Mouse (Mus musculus) forebrain, embryonic 14.5 days (tissue): ENCODE results near the gene Rmdn3. TPM values are rescaled to one million over a fixed set of nuclear protein-coding genes. Genes with fewer than 3 reads are reported as not detected.

Experiments used
- ATAC-seq: fragments of 200-750 bp; cut with Nextera tagmentation; 2 replicates; pipeline ENCODE4 v1.8.0; 2017; ENCODE audit warnings: mild to moderate bottlenecking, moderate library complexity
- DNase-seq: peaks from one replicate; pipeline ENCODE4 v3.0.0-alpha.2; 2015; ENCODE audit warnings: low spot score
- H3K27ac ChIP-seq: fragments of 300-500 bp; sonication (generic); 2 replicates; pipeline ENCODE4 v1.5.1; 2014; ENCODE audit warnings: low read depth, mild to moderate bottlenecking, control low read depth, low read length, moderate library complexity
- H3K27me3 ChIP-seq: fragments of 300-500 bp; sonication (generic); replicated peaks from 2 replicates; pipeline ENCODE4 v1.6.1; 2014; ENCODE audit warnings: low read length, control low read depth, mixed read lengths; ENCODE audit not compliant: control insufficient read depth, insufficient read depth
- H3K36me3 ChIP-seq: fragments of 300-500 bp; sonication (generic); 2 replicates; pipeline ENCODE4 v1.6.1; 2014; ENCODE audit warnings: low read length, control low read depth; ENCODE audit not compliant: control insufficient read depth, insufficient read depth
- H3K4me1 ChIP-seq: fragments of 300-500 bp; sonication (generic); 2 replicates; pipeline ENCODE4 v1.6.1; 2014; ENCODE audit warnings: antibody characterized with exemption, low read length, control low read depth; ENCODE audit not compliant: control insufficient read depth, insufficient read depth
- H3K4me2 ChIP-seq: fragments of 300-500 bp; sonication (generic); 2 replicates; pipeline ENCODE4 v1.6.1; 2014; ENCODE audit warnings: mild to moderate bottlenecking, control low read depth, low read length
- H3K4me3 ChIP-seq: fragments of 300-500 bp; sonication (generic); 2 replicates; pipeline ENCODE4 v1.5.1; 2014; ENCODE audit warnings: low read depth, low read length, control low read depth
- H3K9ac ChIP-seq: fragments of 300-500 bp; sonication (generic); 2 replicates; pipeline ENCODE4 v1.6.1; 2014; ENCODE audit warnings: mild to moderate bottlenecking, low read length, control low read depth, moderate library complexity
- H3K9me3 ChIP-seq: fragments of 300-500 bp; sonication (generic); replicated peaks from 2 replicates; pipeline ENCODE4 v1.6.1; 2016; ENCODE audit warnings: low read length, control low read depth, mixed read lengths; ENCODE audit not compliant: control insufficient read depth
- WGBS: fragments of 180-500 bp; shearing (Covaris S2); extraction: QIAGEN DNeasy Blood & Tissue Kit; methylation state at CpG from one replicate; pipeline ENCODE4 v1.1.7; 2014; 5-methylcytosine and 5-hydroxymethylcytosine counted together
- polyA plus RNA-seq: library from polyadenylated mRNA; unstranded; fragments of >200 nt; fragmentation: Nextera tagmentation; extraction: Ambion mirVana; gene quantifications from 2 replicates; pipeline ENCODE4 v1.2.1, GENCODE M21; 2014

The Rmdn3 gene
- polyA plus RNA-seq, 1 experiment from 2014 or later = 43.5 TPM

DNA sequence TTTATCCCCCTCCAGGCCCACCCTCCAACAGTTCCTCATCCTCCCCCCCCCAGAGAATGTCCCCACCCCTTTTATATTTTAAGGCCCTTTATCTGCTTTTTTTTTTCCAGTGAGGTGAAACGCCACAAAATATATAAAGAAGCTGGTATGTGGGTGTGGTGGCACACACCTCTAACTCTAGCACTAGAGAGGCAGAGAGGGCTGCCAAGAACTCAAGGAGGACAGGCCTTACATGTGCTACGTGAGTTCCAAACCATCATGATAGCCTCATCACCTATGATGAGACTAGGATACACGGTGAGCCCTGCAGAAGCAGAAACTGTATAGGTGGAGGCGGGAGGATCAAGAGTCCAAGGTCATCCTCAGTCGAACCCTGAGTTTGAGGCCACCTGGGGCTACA is 34.1 kb upstream of the Rmdn3 start:
- Histone ChIP-seq H3K9ac (no peak overlapping the region), H3K4me1 (no peaks in the 10 kb centered on the region; the same call in 1 of the 2 replicates), H3K27me3 (no peaks in the 10 kb centered on the region), H3K4me3 (no peak overlapping the region), H3K36me3 (no peaks in the 10 kb centered on the region), H3K4me2 (no peak overlapping the region), H3K9me3 (no peaks in the 10 kb centered on the region), H3K27ac (no peak overlapping the region)
- WGBS = 89% methylated on average over 5 of the region's 5 CpGs
- ATAC-seq (no peak), DNase-seq (no peak)

DNA sequence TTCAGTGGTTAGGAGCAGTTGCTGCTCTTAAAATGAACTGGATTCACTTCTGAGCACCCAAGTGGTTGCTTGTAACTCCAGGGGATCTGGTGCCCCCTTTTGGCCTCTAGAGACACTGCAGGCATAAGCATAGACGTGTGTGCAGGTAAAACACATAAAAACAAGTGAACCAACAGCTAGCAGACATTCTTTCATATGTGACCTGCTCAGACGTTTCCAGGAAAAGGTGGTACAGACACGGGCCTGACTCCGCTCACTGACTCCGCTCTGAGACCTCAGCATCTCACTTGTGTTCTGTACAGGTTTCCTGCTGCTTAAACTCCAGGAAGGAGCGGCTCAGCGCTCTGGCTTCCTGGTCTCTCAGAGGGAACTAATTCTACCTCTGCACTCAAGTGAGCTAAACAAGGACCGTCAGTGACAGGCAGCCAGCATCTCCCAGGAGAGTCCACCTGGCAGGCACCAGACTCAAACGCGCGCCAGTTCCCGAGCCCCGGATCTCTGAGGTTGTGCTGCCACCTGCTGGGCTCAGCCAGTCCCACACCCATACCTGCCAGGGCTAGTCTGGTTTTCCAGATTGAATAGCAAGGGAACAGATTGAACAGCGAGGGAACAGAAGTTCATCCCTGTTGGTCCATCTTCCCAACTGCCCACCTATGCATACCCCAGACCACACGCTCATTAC is 32.3 kb upstream of the Rmdn3 start:
- Histone ChIP-seq H3K36me3 (peaks cover 15% of the 10 kb centered on the region), H3K9ac (no peak overlapping the region), H3K27ac (no peak overlapping the region), H3K4me2 (peak overlapping the region; percentile 52), H3K4me3 (peak overlapping the region; percentile 13; the same call in 1 of the 2 replicates), H3K9me3 (no peaks in the 10 kb centered on the region), H3K4me1 (no peaks in the 10 kb centered on the region; the same call in 1 of the 2 replicates), H3K27me3 (no peaks in the 10 kb centered on the region)
- DNase-seq (peak; percentile 81), ATAC-seq (peak; percentile 93)
- 5% methylated on average over 15 of the region's 15 CpGs for WGBS

- H3K36me3 ChIP-seq = peaks cover 56% of the 10 kb centered on the region
- no peak overlapping the region for H3K4me3 ChIP-seq
- ATAC-seq (no peak), DNase-seq (no peak)
- no peak overlapping the region for H3K27ac ChIP-seq
- H3K4me2 ChIP-seq = no peak overlapping the region
- no peaks in the 10 kb centered on the region for H3K4me1 ChIP-seq
- 80% methylated on average over 7 of the region's 7 CpGs for WGBS
- no peak overlapping the region for H3K9ac ChIP-seq
- no peaks in the 10 kb centered on the region for H3K9me3 ChIP-seq
- H3K27me3 ChIP-seq = no peaks in the 10 kb centered on the region
Observed at GRCm38 (mm10) chr2:119182914-119183313, 26.1 kb upstream of the Rmdn3 start.

GRCm38 (mm10) chr2:119177384-119177939 is 20.6 kb upstream of the Rmdn3 start:
- Histone ChIP-seq H3K4me2 (no peak overlapping the region), H3K9me3 (no peaks in the 10 kb centered on the region)
- no peak for DNase-seq

GRCm38 (mm10) chr2:119176761-119177160 is 19.9 kb upstream of the Rmdn3 start:
- Histone ChIP-seq H3K4me1 (peaks cover 6% of the 10 kb centered on the region; the same call in 1 of the 2 replicates), H3K36me3 (peaks cover 42% of the 10 kb centered on the region), H3K27ac (no peak overlapping the region), H3K27me3 (no peaks in the 10 kb centered on the region), H3K4me3 (no peak overlapping the region), H3K9ac (no peak overlapping the region), H3K4me2 (no peak overlapping the region), H3K9me3 (no peaks in the 10 kb centered on the region)
- no peak for DNase-seq
- 65% methylated on average over 3 of the region's 3 CpGs for WGBS
- ATAC-seq = no peak

More at GRCm38 (mm10) chr2:119177384-119177939, 20.6 kb upstream of the Rmdn3 start:
- Histone ChIP-seq H3K36me3 (peaks cover 42% of the 10 kb centered on the region), H3K4me3 (no peak overlapping the region), H3K27ac (no peak overlapping the region), H3K27me3 (no peaks in the 10 kb centered on the region), H3K9ac (no peak overlapping the region), H3K4me1 (peaks cover 6% of the 10 kb centered on the region; the same call in 1 of the 2 replicates)
- no peak for ATAC-seq
- 91% methylated on average over 5 of the region's 5 CpGs for WGBS

- Histone ChIP-seq H3K9ac (no peak overlapping the region), H3K4me1 (peaks cover 6% of the 10 kb centered on the region; the same call in 1 of the 2 replicates), H3K9me3 (no peaks in the 10 kb centered on the region), H3K36me3 (peaks cover 37% of the 10 kb centered on the region), H3K27me3 (no peaks in the 10 kb centered on the region), H3K27ac (no peak overlapping the region), H3K4me2 (no peak overlapping the region), H3K4me3 (no peak overlapping the region)
- no peak for ATAC-seq
- no peak for DNase-seq
- 77% methylated on average over 6 of the region's 6 CpGs for WGBS
Observed at GRCm38 (mm10) chr2:119175614-119176013, 18.8 kb upstream of the Rmdn3 start.

DNA sequence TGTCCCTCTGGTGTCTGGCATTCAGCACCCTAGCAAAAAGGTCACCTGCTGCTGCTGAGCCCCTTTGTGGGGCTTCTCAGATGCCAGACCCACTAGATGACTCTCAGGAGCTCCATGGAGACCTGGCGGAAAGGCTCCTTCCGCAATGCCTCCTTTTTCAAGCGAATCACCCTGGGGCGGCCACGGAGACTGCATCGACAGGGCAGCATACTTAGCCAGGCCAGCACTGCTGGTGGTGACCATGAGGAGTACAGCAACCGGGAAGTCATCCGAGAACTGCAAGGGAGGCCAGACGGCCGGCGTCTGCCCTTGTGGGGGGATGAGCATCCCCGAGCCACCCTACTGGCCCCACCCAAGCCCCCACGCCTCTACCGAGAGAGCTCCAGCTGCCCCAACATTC is 18.0 kb upstream of the Rmdn3 start:
- H3K36me3 ChIP-seq = peaks cover 29% of the 10 kb centered on the region; the same call in 1 of the 2 replicates
- H3K27me3 ChIP-seq = no peaks in the 10 kb centered on the region
- H3K4me2 ChIP-seq = no peak overlapping the region
- no peak overlapping the region for H3K4me3 ChIP-seq
- peaks cover 6% of the 10 kb centered on the region; the same call in 1 of the 2 replicates for H3K4me1 ChIP-seq
- no peaks in the 10 kb centered on the region for H3K9me3 ChIP-seq
- ATAC-seq (no peak), DNase-seq (no peak)
- H3K27ac ChIP-seq = no peak overlapping the region
- H3K9ac ChIP-seq = no peak overlapping the region
- 63% methylated on average over 14 of the region's 14 CpGs for WGBS

- no peak for ATAC-seq
- H3K9ac ChIP-seq = no peak within 1 kb of the TSS
Observed at GRCm38 (mm10) chr2:119173991-119174651, 17.3 kb upstream of the Rmdn3 start, which contains the start of gene Gm14137. Gm14137 (plus strand) TSS chr2:119174509.

More at GRCm38 (mm10) chr2:119173991-119174651, 17.3 kb upstream of the Rmdn3 start, which contains the start of gene Gm14137:
- peaks cover 22% of the 10 kb centered on the region; the same call in 1 of the 2 replicates for H3K36me3 ChIP-seq
- no peaks in the 10 kb centered on the region for H3K27me3 ChIP-seq
- no peaks in the 10 kb centered on the region for H3K9me3 ChIP-seq
- DNase-seq = no peak
- 0 out of 2 replicates have a peak within 1 kb of the TSS, but pooled peaks have one; percentile 9 for H3K27ac ChIP-seq
- 28% methylated on average over 8 of the region's 8 CpGs for whole genome bisulfite sequencing
- peaks cover 6% of the 10 kb centered on the region; the same call in 1 of the 2 replicates for H3K4me1 ChIP-seq
- no peak within 1 kb of the TSS for H3K4me3 ChIP-seq
- no peak within 1 kb of the TSS for H3K4me2 ChIP-seq
